Mouse (Mus musculus) intestine, postnatal 0 days (tissue): Measurements from ENCODE around the gene Dph3. TPM values are rescaled to one million over a fixed set of nuclear protein-coding genes. Genes with fewer than 3 reads are reported as not detected.
A peak's percentile ranks its signal among the peaks of the same experiment; 100 is the strongest.

Source experiments
- ATAC-seq: fragments of 200-750 bp; cut with Nextera tagmentation; 2 replicates; pipeline ENCODE4 v1.8.0; 2017; ENCODE audit warnings: mild to moderate bottlenecking, moderate TSS enrichment, moderate library complexity
- H3K27ac ChIP-seq: fragments of 300-500 bp; sonication (generic); 2 replicates; pipeline ENCODE4 v1.5.1; 2014; ENCODE audit warnings: mild to moderate bottlenecking, low read depth, low read length, moderate library complexity
- H3K27me3 ChIP-seq: fragments of 300-500 bp; sonication (generic); replicated peaks from 2 replicates; pipeline ENCODE4 v1.6.1; 2014; ENCODE audit warnings: low read length, mixed read lengths; ENCODE audit not compliant: control insufficient read depth, insufficient read depth
- H3K36me3 ChIP-seq: fragments of 300-500 bp; sonication (generic); 2 replicates; pipeline ENCODE4 v1.6.1; 2014; ENCODE audit warnings: mild to moderate bottlenecking, moderate library complexity; ENCODE audit not compliant: control insufficient read depth, insufficient read depth
- H3K4me1 ChIP-seq: fragments of 300-500 bp; sonication (generic); replicated peaks from 2 replicates; pipeline ENCODE4 v1.6.1; 2014; ENCODE audit warnings: antibody characterized with exemption, low read length, mixed read lengths; ENCODE audit not compliant: control insufficient read depth, insufficient read depth
- H3K4me2 ChIP-seq: fragments of 300-500 bp; sonication (generic); replicated peaks from 2 replicates; pipeline ENCODE4 v1.6.1; 2014; ENCODE audit warnings: low read depth, mild to moderate bottlenecking, moderate library complexity
- H3K4me3 ChIP-seq: fragments of 300-500 bp; sonication (generic); 2 replicates; pipeline ENCODE4 v1.5.1; 2014; ENCODE audit warnings: low read depth, low read length
- H3K9ac ChIP-seq: fragments of 300-500 bp; sonication (generic); 2 replicates; pipeline ENCODE4 v1.6.1; 2014; ENCODE audit warnings: mild to moderate bottlenecking, low read depth, low read length
- H3K9me3 ChIP-seq: fragments of 300-500 bp; sonication (generic); 2 replicates; pipeline ENCODE4 v1.6.1; 2016; ENCODE audit warnings: mixed run types; ENCODE audit not compliant: control insufficient read depth
- CTCF ChIP-seq: sonication (generic); IDR thresholded peaks from 2 replicates; pipeline ENCODE4 v1.5.1; 2016; ENCODE audit warnings: low read depth, mild to moderate bottlenecking, control low read depth, antibody characterized with exemption, moderate library complexity
- WGBS: fragments of 180-500 bp; shearing (Covaris S2); extraction: QIAGEN DNeasy Blood & Tissue Kit; methylation state at CpG from one replicate; pipeline ENCODE4 v1.1.7; 2014; 5-methylcytosine and 5-hydroxymethylcytosine counted together
- polyA plus RNA-seq: library from polyadenylated mRNA; unstranded; fragments of >200 nt; fragmentation: Nextera tagmentation; extraction: Ambion mirVana; gene quantifications from 2 replicates; pipeline ENCODE4 v1.2.1, GENCODE M21; 2015

The Dph3 gene
- polyA plus RNA-seq, 1 experiment from 2014 or later: 111 TPM

GRCm38 (mm10) chr14:32046357-32046756, 39.2 kb downstream of the Dph3 start:
- H3K4me1 ChIP-seq: no peaks in the 10 kb centered on the region
- no peak overlapping the region for H3K4me2 ChIP-seq
- H3K4me3 ChIP-seq: no peak overlapping the region
- no peak overlapping the region for H3K9ac ChIP-seq
- 72% methylated on average over 8 of the region's 8 CpGs for WGBS
- H3K9me3 ChIP-seq: no peaks in the 10 kb centered on the region
- no peaks in the 10 kb centered on the region for H3K27me3 ChIP-seq
- ATAC-seq: no peak
- no peak overlapping the region for H3K27ac ChIP-seq
- no peak for TF ChIP-seq CTCF
- H3K36me3 ChIP-seq: no peaks in the 10 kb centered on the region

GRCm38 (mm10) chr14:32042108-32042507, 43.4 kb downstream of the Dph3 start:
- H3K9ac ChIP-seq: no peak overlapping the region
- H3K4me1 ChIP-seq: no peaks in the 10 kb centered on the region
- no peaks in the 10 kb centered on the region for H3K36me3 ChIP-seq
- H3K9me3 ChIP-seq: no peaks in the 10 kb centered on the region
- no peak for ATAC-seq
- 24% methylated on average over 5 of the region's 5 CpGs for WGBS
- H3K4me3 ChIP-seq: no peak overlapping the region
- H3K4me2 ChIP-seq: no peak overlapping the region
- no peaks in the 10 kb centered on the region for H3K27me3 ChIP-seq
- no peak for TF ChIP-seq CTCF
- no peak overlapping the region for H3K27ac ChIP-seq

- H3K27me3 ChIP-seq: no peaks in the 10 kb centered on the region
- H3K27ac ChIP-seq: no peak overlapping the region
- H3K9ac ChIP-seq: no peak overlapping the region
- 76% methylated on average over 8 of the region's 8 CpGs for WGBS
- H3K4me1 ChIP-seq: no peaks in the 10 kb centered on the region
- H3K36me3 ChIP-seq: no peaks in the 10 kb centered on the region
- TF ChIP-seq CTCF: no peak
- no peak for ATAC-seq
- no peak overlapping the region for H3K4me2 ChIP-seq
- no peaks in the 10 kb centered on the region for H3K9me3 ChIP-seq
- no peak overlapping the region for H3K4me3 ChIP-seq
Measured at GRCm38 (mm10) chr14:32037661-32038252, 47.8 kb downstream of the Dph3 start.

GRCm38 (mm10) chr14:32036482-32036881, 49.0 kb downstream of the Dph3 start:
- 74% methylated on average over 5 of the region's 5 CpGs for WGBS

GRCm38 (mm10) chr14:32032522-32032921, 53.0 kb downstream of the Dph3 start:
- no peaks in the 10 kb centered on the region for H3K9me3 ChIP-seq
- no peak overlapping the region for H3K9ac ChIP-seq
- peak; percentile 94 for TF ChIP-seq CTCF
- H3K4me2 ChIP-seq: no peak overlapping the region
- H3K27ac ChIP-seq: no peak overlapping the region
- ATAC-seq: 0 out of 2 replicates have a peak, but pooled peaks have one; percentile 28
- no peaks in the 10 kb centered on the region; the same call in 1 of the 2 replicates for H3K4me1 ChIP-seq
- no peaks in the 10 kb centered on the region for H3K36me3 ChIP-seq
- H3K4me3 ChIP-seq: no peak overlapping the region
- no peaks in the 10 kb centered on the region for H3K27me3 ChIP-seq
- 11% methylated on average over 4 of the region's 4 CpGs for WGBS

More at GRCm38 (mm10) chr14:32036482-32036881, 49.0 kb downstream of the Dph3 start:
- Histone ChIP-seq H3K27ac (no peak overlapping the region), H3K9me3 (no peaks in the 10 kb centered on the region), H3K36me3 (no peaks in the 10 kb centered on the region), H3K4me3 (no peak overlapping the region), H3K4me2 (no peak overlapping the region), H3K4me1 (no peaks in the 10 kb centered on the region), H3K27me3 (no peaks in the 10 kb centered on the region), H3K9ac (no peak overlapping the region)
- TF ChIP-seq CTCF: no peak
- no peak for ATAC-seq

Other genes with a start within 250 kb of the Dph3 start
- gene Galnt15, start 56.7 kb downstream of the Dph3 start, polyA plus RNA-seq: 0.35 and 0.42 TPM in 2 replicates
- 19.3 and 22.4 TPM in 2 replicates for gene Oxnad1, start 355 bp downstream of the Dph3 start, polyA plus RNA-seq
- gene Msmb, start 56.3 kb upstream of the Dph3 start, polyA plus RNA-seq: not detected in 2 replicates
- gene Ncoa4, start 74.1 kb upstream of the Dph3 start, polyA plus RNA-seq: 239 and 254 TPM in 2 replicates
- 196 and 209 TPM in 2 replicates for gene Timm23, start 116.2 kb upstream of the Dph3 start, polyA plus RNA-seq
- gene Parg, start 116.2 kb upstream of the Dph3 start, polyA plus RNA-seq: 15.7 and 19.7 TPM in 2 replicates
- gene Ogdhl, start 236.3 kb upstream of the Dph3 start, polyA plus RNA-seq: 11.1 and 13.3 TPM in 2 replicates